Mouse (Mus musculus) hindbrain, embryonic 13.5 days (tissue): ENCODE measurements around the gene Neurod2. TPM values are rescaled to one million over a fixed set of nuclear protein-coding genes. Genes with fewer than 3 reads are reported as not detected.

Experiments
- ATAC-seq: fragments of 200-750 bp; cut with Nextera tagmentation; 2 replicates; pipeline ENCODE4 v1.8.0; 2017; ENCODE audit warnings: moderate TSS enrichment; ENCODE audit not compliant: low FRiP score
- H3K27ac ChIP-seq: fragments of 300-500 bp; sonication (generic); 2 replicates; pipeline ENCODE4 v1.5.1; 2015; ENCODE audit warnings: inconsistent platforms, mild to moderate bottlenecking, moderate library complexity
- H3K27me3 ChIP-seq: fragments of 300-500 bp; sonication (generic); 2 replicates; pipeline ENCODE4 v1.6.1; 2015; ENCODE audit warnings: mild to moderate bottlenecking, inconsistent platforms
- H3K36me3 ChIP-seq: fragments of 300-500 bp; sonication (generic); 2 replicates; pipeline ENCODE4 v1.6.1; 2015; ENCODE audit warnings: mild to moderate bottlenecking, inconsistent platforms
- H3K4me1 ChIP-seq: fragments of 300-500 bp; sonication (generic); replicated peaks from 2 replicates; pipeline ENCODE4 v1.6.1; 2015; ENCODE audit warnings: inconsistent platforms
- H3K4me2 ChIP-seq: fragments of 300-500 bp; sonication (generic); 2 replicates; pipeline ENCODE4 v1.6.1; 2015; ENCODE audit warnings: inconsistent platforms, mild to moderate bottlenecking, moderate library complexity
- H3K4me3 ChIP-seq: fragments of 300-500 bp; sonication (generic); 2 replicates; pipeline ENCODE4 v1.5.1; 2015; ENCODE audit warnings: mild to moderate bottlenecking, inconsistent platforms
- H3K9ac ChIP-seq: fragments of 300-500 bp; sonication (generic); 2 replicates; pipeline ENCODE4 v1.6.1; 2015; ENCODE audit warnings: mild to moderate bottlenecking, inconsistent platforms
- H3K9me3 ChIP-seq: fragments of 300-500 bp; sonication (generic); 2 replicates; pipeline ENCODE4 v1.6.1; 2016; ENCODE audit warnings: inconsistent platforms
- WGBS: fragments of 180-500 bp; shearing (Covaris S2); methylation state at CpG from one replicate; pipeline ENCODE4 v1.1.7; 2015; 5-methylcytosine and 5-hydroxymethylcytosine counted together
- polyA plus RNA-seq: library from polyadenylated mRNA; unstranded; fragments of >200 nt; fragmentation: Nextera tagmentation; extraction: Ambion mirVana; gene quantifications from 2 replicates; pipeline ENCODE4 v1.2.1, GENCODE M21; 2015

The Neurod2 gene
- polyA plus RNA-seq = 24.6 and 30.7 TPM in 2 replicates

DNA sequence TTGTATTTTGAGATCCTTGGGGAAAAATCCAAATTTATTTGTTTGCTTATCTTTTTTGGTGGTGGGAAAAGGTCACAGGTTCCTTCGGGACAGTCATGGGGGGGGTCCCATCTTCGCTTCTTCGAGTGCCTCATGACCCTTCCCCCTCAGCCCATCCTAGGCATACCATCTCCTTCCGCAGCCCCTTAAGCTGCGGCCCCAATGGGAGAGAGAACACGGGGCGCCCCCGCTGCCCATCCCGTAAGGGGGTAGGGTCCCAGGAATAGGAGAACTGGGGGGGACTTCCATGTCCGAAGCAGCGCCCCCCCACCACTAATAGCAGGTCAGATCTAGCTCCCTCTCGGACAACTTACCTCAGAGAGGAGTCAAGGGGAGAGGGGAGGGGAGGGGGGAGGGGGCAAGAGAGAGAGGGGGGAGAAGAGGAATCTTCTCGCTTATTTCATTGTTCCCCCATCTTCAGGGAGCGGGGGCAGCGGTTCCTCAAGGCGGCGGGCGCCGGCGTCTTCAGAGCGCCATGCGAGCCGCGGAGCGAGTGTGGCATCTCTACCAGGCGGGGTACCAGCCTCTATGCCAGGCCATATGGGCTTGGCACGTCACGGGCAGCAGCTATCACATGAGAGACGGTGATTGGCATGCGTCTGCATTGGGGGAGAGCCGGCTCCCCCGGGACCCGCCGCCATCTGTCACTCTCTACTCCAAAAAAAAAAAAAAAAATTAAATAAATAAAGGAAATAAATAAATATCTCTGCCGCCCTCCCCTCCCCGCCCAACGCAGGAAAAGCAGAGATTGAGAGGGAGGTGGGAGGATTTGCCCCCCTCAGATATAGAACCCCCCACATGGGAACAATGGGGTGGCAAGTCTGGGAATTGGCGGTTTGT, at the start of gene Neurod2:
Gene Neurod2 (minus strand): TSS at position 568 of the 879 bp plus-strand sequence.
- WGBS = 1% methylated on average over 37 of the region's 38 CpGs
- Histone ChIP-seq H3K4me2 (peak within 1 kb of the TSS; percentile 51), H3K9ac (peak within 1 kb of the TSS; percentile 73), H3K4me3 (peak within 1 kb of the TSS; percentile 45), H3K9me3 (no peaks in the 10 kb centered on the region), H3K4me1 (peaks cover 43% of the 10 kb centered on the region), H3K36me3 (no peaks in the 10 kb centered on the region), H3K27ac (peak within 1 kb of the TSS; percentile 92), H3K27me3 (peaks cover 98% of the 10 kb centered on the region)
- ATAC-seq = peak; percentile 41; the same call in 1 of the 2 replicates

DNA sequence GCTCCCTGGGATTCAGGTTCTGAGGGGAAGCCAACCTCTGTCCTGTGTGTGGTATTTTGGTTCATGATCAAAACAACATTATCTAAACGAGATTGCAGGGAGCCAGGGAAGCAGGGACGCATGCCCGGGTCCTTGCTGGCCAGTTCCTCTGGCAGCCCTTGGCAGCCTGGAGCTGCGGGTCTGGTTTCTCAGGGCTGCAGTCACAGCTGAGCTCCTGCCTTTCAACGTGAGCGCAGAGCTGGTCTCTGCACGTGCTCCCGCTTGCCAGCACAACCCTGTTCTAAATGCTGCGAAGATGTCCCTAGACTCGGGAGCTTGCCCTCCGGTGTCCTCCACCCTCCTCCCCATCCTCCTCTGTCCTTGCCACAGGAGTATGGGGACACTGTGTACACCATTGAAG, 48.3 kb upstream of the Neurod2 start:
- H3K36me3 ChIP-seq = peaks cover 76% of the 10 kb centered on the region

DNA sequence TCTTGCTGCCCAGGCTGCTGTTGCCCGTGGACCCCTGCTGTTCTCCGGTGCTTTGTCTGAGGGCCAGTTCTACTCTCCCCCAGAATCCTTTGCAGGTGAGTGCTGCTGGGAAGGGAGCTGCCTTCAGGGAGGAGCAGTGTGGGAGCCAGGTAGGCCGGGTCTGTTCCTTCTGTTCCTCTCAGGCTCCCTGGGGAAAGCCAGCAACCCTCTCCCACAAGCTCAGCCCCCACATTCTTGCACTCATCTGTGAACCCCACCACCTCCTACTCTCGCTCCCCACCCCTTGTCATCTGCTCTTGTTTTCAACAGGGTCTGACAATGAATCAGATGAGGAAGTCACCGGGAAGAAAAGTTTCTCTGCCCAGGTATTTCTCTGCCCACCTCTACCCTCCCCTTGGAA, 47.3 kb upstream of the Neurod2 start:
- Histone ChIP-seq H3K9me3 (no peaks in the 10 kb centered on the region), H3K4me2 (no peak overlapping the region), H3K27me3 (no peaks in the 10 kb centered on the region), H3K9ac (no peak overlapping the region), H3K4me1 (peaks cover 23% of the 10 kb centered on the region), H3K4me3 (no peak overlapping the region), H3K27ac (no peak overlapping the region), H3K36me3 (peaks cover 75% of the 10 kb centered on the region)
- WGBS = 68% methylated on average over 5 of the region's 5 CpGs
- no peak for ATAC-seq

More for the DNA sequence above, 48.3 kb upstream of the Neurod2 start:
- no peaks in the 10 kb centered on the region for H3K27me3 ChIP-seq
- no peak overlapping the region for H3K4me2 ChIP-seq
- WGBS = 78% methylated on average over 11 of the region's 11 CpGs
- H3K4me3 ChIP-seq = no peak overlapping the region
- no peak for ATAC-seq
- no peak overlapping the region for H3K27ac ChIP-seq
- H3K9me3 ChIP-seq = no peaks in the 10 kb centered on the region
- H3K9ac ChIP-seq = no peak overlapping the region
- peaks cover 14% of the 10 kb centered on the region for H3K4me1 ChIP-seq

DNA sequence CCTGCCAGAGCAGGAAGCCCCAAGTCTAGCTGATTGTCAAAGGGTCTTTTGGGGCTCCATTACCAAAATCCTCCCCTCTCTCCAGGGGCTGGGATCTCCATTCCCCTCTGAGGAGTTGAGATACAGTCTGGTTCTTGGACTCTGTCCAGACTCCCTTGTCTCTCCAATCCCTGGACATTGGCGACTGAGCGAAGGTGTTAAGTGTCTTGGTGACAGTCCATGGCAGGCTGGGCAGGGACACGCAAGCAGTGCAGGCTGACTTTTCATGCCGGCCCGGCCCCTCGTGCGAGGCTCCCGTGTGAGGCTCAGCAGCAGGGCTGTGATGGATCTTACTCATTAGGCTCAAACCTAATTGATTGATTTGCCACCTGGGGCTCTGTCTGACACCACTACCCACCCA, 44.8 kb upstream of the Neurod2 start:
- peak overlapping the region; percentile 13; the same call in 1 of the 2 replicates for H3K27ac ChIP-seq
- H3K4me3 ChIP-seq = no peak overlapping the region
- peaks cover 41% of the 10 kb centered on the region for H3K4me1 ChIP-seq
- peaks cover 55% of the 10 kb centered on the region for H3K36me3 ChIP-seq
- no peaks in the 10 kb centered on the region for H3K9me3 ChIP-seq
- no peak for ATAC-seq
- no peak overlapping the region for H3K4me2 ChIP-seq
- no peaks in the 10 kb centered on the region for H3K27me3 ChIP-seq
- peak overlapping the region; percentile 10; the same call in 1 of the 2 replicates for H3K9ac ChIP-seq
- WGBS = 63% methylated on average over 8 of the region's 8 CpGs

DNA sequence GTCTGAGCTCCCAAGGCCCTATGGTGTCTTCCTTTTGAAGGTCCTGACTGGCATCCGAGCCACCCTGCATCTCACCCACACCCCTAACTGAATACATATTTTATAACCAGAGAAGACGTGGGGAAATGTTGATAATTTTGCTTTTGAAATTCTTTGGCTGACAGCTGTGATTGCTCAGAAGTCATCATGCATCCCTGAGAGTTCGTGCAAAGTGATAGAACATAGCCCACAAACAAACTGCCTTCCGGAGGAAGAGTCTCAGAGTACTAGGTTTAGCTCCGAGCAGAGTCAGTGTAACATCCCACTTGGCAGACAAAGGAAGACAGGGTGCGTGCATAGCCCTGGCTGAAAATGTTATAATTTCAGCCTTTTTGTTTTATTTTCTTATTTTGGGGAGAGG, 43.8 kb upstream of the Neurod2 start:
- no peak overlapping the region for H3K27ac ChIP-seq
- WGBS = 91% methylated on average over 6 of the region's 6 CpGs
- H3K4me2 ChIP-seq = no peak overlapping the region
- H3K9ac ChIP-seq = 0 out of 2 replicates have a peak overlapping the region, but pooled peaks have one; percentile 10
- peaks cover 41% of the 10 kb centered on the region for H3K4me1 ChIP-seq
- no peak for ATAC-seq
- H3K27me3 ChIP-seq = no peaks in the 10 kb centered on the region
- peaks cover 44% of the 10 kb centered on the region for H3K36me3 ChIP-seq
- H3K4me3 ChIP-seq = no peak overlapping the region
- H3K9me3 ChIP-seq = no peaks in the 10 kb centered on the region

DNA sequence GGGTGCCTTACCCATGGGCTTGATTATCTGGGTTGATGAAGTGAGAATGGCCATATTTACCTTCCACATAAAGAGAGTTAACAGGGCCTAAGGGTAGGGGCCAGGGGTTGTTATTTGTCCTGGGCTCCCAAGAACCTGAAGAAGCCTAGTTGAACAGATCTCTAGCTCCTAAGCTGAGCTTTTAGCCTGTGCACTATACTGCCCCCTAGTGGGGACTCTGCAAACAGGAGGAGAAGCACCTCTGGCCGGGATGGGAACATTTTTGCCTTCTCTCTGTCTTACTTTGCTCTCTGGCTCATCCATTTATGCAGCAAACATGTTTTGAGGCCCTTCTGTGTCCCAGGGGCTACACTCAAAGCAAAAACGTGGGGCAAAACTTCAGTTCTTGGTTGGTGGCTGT, 43.0 kb upstream of the Neurod2 start:
- 4% methylated on average over 2 of the region's 2 CpGs for WGBS
- Histone ChIP-seq H3K36me3 (peaks cover 36% of the 10 kb centered on the region), H3K4me2 (no peak overlapping the region), H3K4me3 (no peak overlapping the region), H3K4me1 (peaks cover 41% of the 10 kb centered on the region), H3K9me3 (no peaks in the 10 kb centered on the region), H3K9ac (peak overlapping the region; percentile 56; the same call in 1 of the 2 replicates), H3K27me3 (no peaks in the 10 kb centered on the region), H3K27ac (0 out of 2 replicates have a peak overlapping the region, but pooled peaks have one; percentile 61)
- no peak for ATAC-seq

DNA sequence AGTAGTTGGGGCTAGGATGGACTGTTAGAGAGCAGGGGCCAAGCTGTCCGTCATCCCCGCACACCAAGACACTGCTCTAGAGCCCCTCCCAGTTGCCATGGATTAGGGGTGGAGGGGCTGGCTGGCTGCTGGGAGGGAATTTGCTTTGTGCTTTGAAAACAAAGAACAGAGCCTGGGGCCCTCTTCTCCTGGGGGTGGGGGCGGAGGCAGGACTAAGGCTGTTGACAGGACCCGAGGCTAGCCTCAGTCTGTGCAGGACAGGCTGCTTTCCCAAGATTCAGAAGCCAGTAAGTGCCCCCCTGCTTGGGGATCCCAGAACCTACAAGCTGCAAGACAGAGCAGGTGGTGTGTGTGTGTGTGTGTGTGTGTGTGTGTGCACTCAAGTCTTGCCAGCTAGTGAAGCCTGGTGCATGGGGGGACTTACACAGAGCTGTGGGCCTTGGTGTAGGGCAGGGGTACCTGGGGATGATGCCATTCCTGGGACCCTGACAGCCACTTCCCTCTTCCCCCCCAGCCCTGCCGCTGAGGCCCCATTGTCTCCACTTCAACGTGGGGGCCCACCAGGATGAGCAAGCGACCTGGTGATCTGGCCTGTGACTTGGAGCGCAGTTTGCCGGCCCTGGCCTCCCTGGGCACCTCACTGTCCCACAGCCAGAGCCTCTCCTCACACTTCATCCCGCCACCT, 42.2 kb upstream of the Neurod2 start:
- H3K4me2 ChIP-seq = peak overlapping the region; percentile 34

DNA sequence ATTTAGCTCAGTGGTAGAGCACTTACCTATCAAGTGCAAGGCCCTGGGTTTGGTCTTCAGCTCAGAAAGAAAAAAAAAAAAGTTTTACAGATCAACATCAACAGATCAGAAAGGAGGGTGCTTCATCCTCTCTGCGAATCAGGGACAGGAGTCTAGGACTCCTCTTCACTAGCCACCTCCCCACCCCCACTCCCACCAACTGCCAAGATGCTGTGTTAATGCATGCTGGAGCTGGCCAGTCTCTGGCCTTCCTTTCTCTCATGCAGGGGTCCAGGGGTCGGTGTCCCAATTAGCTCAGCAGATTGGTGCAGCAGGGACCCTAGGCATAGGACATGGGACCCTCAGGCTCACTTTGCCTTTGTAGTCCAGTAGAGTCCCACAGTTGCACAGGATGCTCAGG, 41.1 kb upstream of the Neurod2 start:
- Histone ChIP-seq H3K27ac (no peak overlapping the region), H3K9me3 (no peaks in the 10 kb centered on the region), H3K27me3 (no peaks in the 10 kb centered on the region), H3K4me3 (no peak overlapping the region), H3K4me1 (peaks cover 41% of the 10 kb centered on the region), H3K9ac (no peak overlapping the region), H3K36me3 (peaks cover 18% of the 10 kb centered on the region), H3K4me2 (no peak overlapping the region)
- ATAC-seq = no peak
- 83% methylated on average over 2 of the region's 2 CpGs for WGBS

More for the DNA sequence above, 42.2 kb upstream of the Neurod2 start:
- peak overlapping the region; percentile 49; the same call in 1 of the 2 replicates for H3K9ac ChIP-seq
- peak; percentile 66; the same call in 1 of the 2 replicates for ATAC-seq
- H3K4me3 ChIP-seq = no peak overlapping the region
- no peaks in the 10 kb centered on the region for H3K9me3 ChIP-seq
- H3K27me3 ChIP-seq = no peaks in the 10 kb centered on the region
- H3K27ac ChIP-seq = peak overlapping the region; percentile 61
- WGBS = 29% methylated on average over 9 of the region's 10 CpGs
- peaks cover 41% of the 10 kb centered on the region for H3K4me1 ChIP-seq
- peaks cover 29% of the 10 kb centered on the region for H3K36me3 ChIP-seq

DNA sequence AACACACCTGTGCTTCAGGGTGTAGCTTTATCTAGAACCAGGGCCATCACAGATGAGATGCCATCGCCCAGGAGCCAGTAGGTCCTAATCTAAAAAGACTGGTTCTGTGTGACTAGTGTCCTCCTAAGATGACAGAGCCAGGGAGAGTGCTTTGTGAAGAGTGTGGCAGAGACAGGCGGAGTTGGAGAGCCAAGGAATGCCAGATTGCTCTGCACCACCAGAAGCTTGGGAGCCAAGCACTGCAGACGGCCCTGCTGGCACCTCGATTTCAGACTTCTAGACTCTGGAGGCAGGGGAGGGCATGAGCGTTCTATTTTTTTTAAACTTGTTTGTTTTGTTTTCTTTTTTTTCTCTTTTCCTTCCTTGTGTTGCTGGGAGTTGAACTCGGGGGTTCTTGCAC, 39.9 kb upstream of the Neurod2 start:
- WGBS = 78% methylated on average over 6 of the region's 6 CpGs
- no peak for ATAC-seq
- Histone ChIP-seq H3K27me3 (no peaks in the 10 kb centered on the region), H3K27ac (no peak overlapping the region), H3K36me3 (peaks cover 5% of the 10 kb centered on the region; the same call in 1 of the 2 replicates), H3K4me1 (peaks cover 33% of the 10 kb centered on the region), H3K4me3 (no peak overlapping the region), H3K9me3 (no peaks in the 10 kb centered on the region), H3K4me2 (no peak overlapping the region), H3K9ac (no peak overlapping the region)

DNA sequence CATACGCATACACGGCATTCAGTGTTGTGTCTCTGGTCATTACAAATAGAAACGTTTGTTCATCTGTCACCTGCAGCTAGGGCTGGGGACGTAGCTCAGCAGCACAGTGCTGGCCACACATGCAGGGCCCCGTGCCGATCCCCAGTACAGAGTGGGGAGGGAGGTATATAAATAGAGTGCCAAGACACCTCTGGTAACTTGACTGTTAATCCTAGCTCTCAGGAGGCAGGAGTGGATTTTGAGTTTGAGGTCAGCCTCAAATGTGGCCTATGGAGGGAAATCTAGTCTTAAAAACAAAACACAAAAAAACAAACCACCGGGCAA, 38.4 kb upstream of the Neurod2 start:
- no peak for ATAC-seq
- WGBS = 87% methylated on average over 7 of the region's 7 CpGs
- no peak overlapping the region for H3K4me2 ChIP-seq
- H3K36me3 ChIP-seq = no peaks in the 10 kb centered on the region; the same call in 1 of the 2 replicates
- H3K4me1 ChIP-seq = peaks cover 31% of the 10 kb centered on the region
- no peak overlapping the region for H3K4me3 ChIP-seq
- H3K27ac ChIP-seq = no peak overlapping the region
- no peak overlapping the region for H3K9ac ChIP-seq
- H3K9me3 ChIP-seq = no peaks in the 10 kb centered on the region
- no peaks in the 10 kb centered on the region for H3K27me3 ChIP-seq

DNA sequence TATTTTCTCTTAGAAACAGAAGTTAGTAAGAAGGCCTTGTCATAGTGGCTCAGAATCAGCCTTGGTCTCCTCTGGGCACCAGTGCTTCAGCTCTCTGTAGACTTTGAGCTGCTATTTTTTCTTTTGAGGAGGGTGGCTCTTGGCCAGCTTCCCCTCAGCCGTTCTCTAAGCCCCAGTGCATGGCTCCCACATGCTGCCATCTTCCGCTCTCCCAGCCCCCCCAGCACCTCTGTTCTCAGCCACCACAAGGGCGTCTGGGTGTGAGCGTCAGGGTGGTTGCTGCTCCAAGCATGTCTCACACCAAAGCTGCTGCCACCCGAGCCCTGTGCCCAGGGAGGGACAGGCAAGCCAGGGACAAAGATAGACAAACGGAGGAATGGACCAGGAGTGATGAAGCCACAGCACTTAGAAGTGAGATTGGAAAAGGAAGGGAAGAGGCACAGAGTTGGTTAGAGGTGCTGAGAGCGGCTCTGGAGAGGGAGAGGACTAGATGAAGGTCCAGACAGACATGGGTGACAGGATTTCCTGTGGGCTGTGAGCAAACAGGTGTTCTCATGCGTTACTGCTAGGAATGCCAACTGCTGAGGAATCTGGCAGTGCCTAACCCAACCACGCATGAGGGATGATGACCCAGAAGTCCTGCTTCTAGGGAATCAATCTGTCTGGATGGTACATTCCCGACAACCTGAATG, 37.9 kb upstream of the Neurod2 start:
- no peaks in the 10 kb centered on the region; the same call in 1 of the 2 replicates for H3K36me3 ChIP-seq
- H3K9me3 ChIP-seq = no peaks in the 10 kb centered on the region
- no peak overlapping the region for H3K4me2 ChIP-seq
- no peaks in the 10 kb centered on the region for H3K27me3 ChIP-seq
- 83% methylated on average over 10 of the region's 10 CpGs for WGBS
- H3K4me3 ChIP-seq = no peak overlapping the region
- no peak for ATAC-seq
- H3K9ac ChIP-seq = no peak overlapping the region
- peaks cover 32% of the 10 kb centered on the region for H3K4me1 ChIP-seq
- no peak overlapping the region for H3K27ac ChIP-seq

DNA sequence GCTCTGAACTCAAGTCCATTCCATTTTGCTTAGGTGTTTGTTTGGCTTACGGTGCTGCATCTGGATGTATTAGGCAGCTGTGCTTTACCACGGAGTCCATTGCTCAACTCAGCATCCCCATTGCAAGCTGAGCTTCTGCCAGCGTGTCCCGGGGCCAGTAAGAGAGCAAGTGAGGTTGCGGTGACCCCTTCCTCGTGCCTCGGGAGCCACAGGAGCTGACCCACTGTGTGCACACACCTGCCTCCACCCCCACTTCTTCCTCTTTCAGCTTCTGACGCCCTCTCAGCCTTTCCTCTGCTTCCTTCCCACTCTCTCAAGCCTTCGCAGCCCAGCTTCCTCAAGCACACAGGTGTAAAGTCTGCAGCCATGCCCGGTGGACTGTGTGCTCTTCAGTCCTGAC, 36.8 kb upstream of the Neurod2 start:
- Histone ChIP-seq H3K4me2 (no peak overlapping the region), H3K9ac (no peak overlapping the region), H3K4me1 (peaks cover 32% of the 10 kb centered on the region), H3K27me3 (no peaks in the 10 kb centered on the region), H3K4me3 (no peak overlapping the region), H3K27ac (no peak overlapping the region), H3K36me3 (no peaks in the 10 kb centered on the region; the same call in 1 of the 2 replicates), H3K9me3 (no peaks in the 10 kb centered on the region)
- no peak for ATAC-seq
- WGBS = 84% methylated on average over 10 of the region's 10 CpGs
